Mouse (Mus musculus) left cerebral cortex, postnatal 10 days (tissue): ENCODE measurements at regions not wholly inside any gene's neighbourhood (a gene's known extent, or its start where the extent isn't known, plus 50 kb on each side); places are given as distances from the start of the nearest gene placed in this dataset.
"Not testable (repeated sequence)": the region's sequence is repeated elsewhere in the genome, so short reads cannot be mapped to it uniquely, and the experiment has no call there.

ENCODE experiments used
- DNase-seq, 2 experiments: peaks; one replicate each; pipeline ENCODE4 v3.0.0; 2021 to 2022; ENCODE audit warnings: low spot score in 2 of 2, mixed read lengths in 1 of 2; ENCODE audit errors: extremely low spot score in 1 of 2
- intact Hi-C: fragments of 180-260 bp; cut with DNase I; formaldehyde crosslinking; loops from one replicate; pipeline ENCODE4 v1.15.1; 2025

- intact Hi-C loops, DNase-seq: not testable (repeated sequence)
Measured at GRCm38 (mm10) chr14:112534971-112535370, 779.4 kb upstream of the Tpm3-rs7 start.

- intact Hi-C loops: no loop called here
- DNase-seq: no peak
Measured at GRCm38 (mm10) chr14:112535914-112536313, 778.5 kb upstream of the Tpm3-rs7 start.

GRCm38 (mm10) chr14:112542261-112542660 lies 772.1 kb upstream of the Tpm3-rs7 start:
- intact Hi-C loops: no loop called here
- DNase-seq: peak in 1 of 2 experiments; percentile 1

- DNase-seq: no peak
Measured at GRCm38 (mm10) chr14:112548798-112549197, 765.6 kb upstream of the Tpm3-rs7 start.

GRCm38 (mm10) chr14:112562246-112562645 lies 752.2 kb upstream of the Tpm3-rs7 start:
- intact Hi-C loops: no loop called here
- DNase-seq: no peak

More at GRCm38 (mm10) chr14:112548798-112549197, 765.6 kb upstream of the Tpm3-rs7 start:
- intact Hi-C loops: no loop called here

- DNase-seq: no peak
- intact Hi-C loops: no loop called here
Measured at GRCm38 (mm10) chr14:112594715-112595114, 719.7 kb upstream of the Tpm3-rs7 start.

- no peak for DNase-seq
Measured at GRCm38 (mm10) chr14:112620701-112621100, 693.7 kb upstream of the Tpm3-rs7 start.

GRCm38 (mm10) chr14:112657634-112658033 lies 656.8 kb upstream of the Tpm3-rs7 start:
- intact Hi-C loops: no loop called here
- DNase-seq: no peak

More at GRCm38 (mm10) chr14:112620701-112621100, 693.7 kb upstream of the Tpm3-rs7 start:
- intact Hi-C loops: no loop called here

GRCm38 (mm10) chr14:112659819-112660218 lies 654.6 kb upstream of the Tpm3-rs7 start:
- intact Hi-C loops: no loop called here
- no peak for DNase-seq

- intact Hi-C loops: no loop called here
- DNase-seq: no peak
Measured at GRCm38 (mm10) chr14:112680684-112681083, 633.7 kb upstream of the Tpm3-rs7 start.

GRCm38 (mm10) chr14:112686037-112686436 lies 628.4 kb upstream of the Tpm3-rs7 start:
- DNase-seq: peak in 1 of 2 experiments; percentile 2
- intact Hi-C loops: no loop called here

- intact Hi-C loops: no loop called here
- DNase-seq: no peak
Measured at GRCm38 (mm10) chr14:112719513-112719912, 594.9 kb upstream of the Tpm3-rs7 start.
